Mouse (Mus musculus): ENCODE data around the gene Tsga13. TPM values are rescaled to one million over a fixed set of nuclear protein-coding genes. Genes with fewer than 3 reads are reported as not detected.

Gene Tsga13
- polyA plus RNA-seq, 1 experiment from 2014 or later = not detected

DNA sequence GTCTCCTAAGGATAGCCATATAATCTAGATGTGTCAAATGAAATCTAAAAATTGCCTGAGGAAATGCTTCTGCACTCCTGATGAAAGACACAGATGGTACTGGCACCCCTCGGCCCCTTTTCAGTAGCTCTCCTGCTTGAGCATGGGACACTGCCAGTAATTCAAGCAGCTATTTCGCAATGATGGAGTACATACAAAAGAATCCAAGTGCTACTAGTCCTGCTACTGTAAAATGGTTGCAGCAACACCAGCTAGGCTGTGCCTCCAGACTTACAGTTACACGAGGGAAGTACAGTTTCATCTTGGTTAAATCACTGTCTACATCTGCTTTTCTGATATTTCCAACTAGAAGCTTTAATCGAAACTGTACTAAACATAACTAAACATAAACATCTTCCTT lies 31.9 kb downstream of the Tsga13 start:
- Histone ChIP-seq H3K9ac (ENCODE audit: low read length) (no peak overlapping the region), H3K27ac (ENCODE audit: low read depth, low read length) (no peak overlapping the region), H3K36me3 (ENCODE audit: control insufficient read depth, insufficient read depth, low read length) (no peaks in the 10 kb centered on the region; the same call in 1 of the 2 replicates), H3K4me2 (ENCODE audit: low read depth, low read length, severe bottlenecking) (no peak overlapping the region), H3K27me3 (ENCODE audit: control insufficient read depth, insufficient read depth, low read length) (no peaks in the 10 kb centered on the region), H3K4me3 (ENCODE audit: low read depth, low read length) (no peak overlapping the region), H3K4me1 (replicated peaks; ENCODE audit: control insufficient read depth, insufficient read depth, low read length) (no peaks in the 10 kb centered on the region), H3K9me3 (ENCODE audit: control insufficient read depth, low read length) (no peaks in the 10 kb centered on the region)
- ATAC-seq (replicated peaks; ENCODE audit: low FRiP score) = no peak
- 92% methylated on average over 4 of the region's 4 CpGs for WGBS
- DNase-seq (ENCODE audit: low spot score) = no peak

- Histone ChIP-seq H3K27ac (ENCODE audit: low read depth, low read length) (no peak overlapping the region), H3K4me3 (ENCODE audit: low read depth, low read length) (no peak overlapping the region), H3K4me1 (replicated peaks; ENCODE audit: control insufficient read depth, insufficient read depth, low read length) (no peaks in the 10 kb centered on the region), H3K9me3 (ENCODE audit: control insufficient read depth, low read length) (no peaks in the 10 kb centered on the region), H3K4me2 (ENCODE audit: low read depth, low read length, severe bottlenecking) (no peak overlapping the region), H3K27me3 (ENCODE audit: control insufficient read depth, insufficient read depth, low read length) (no peaks in the 10 kb centered on the region), H3K36me3 (ENCODE audit: control insufficient read depth, insufficient read depth, low read length) (no peaks in the 10 kb centered on the region; the same call in 1 of the 2 replicates), H3K9ac (ENCODE audit: low read length) (no peak overlapping the region)
- no peak for ATAC-seq (replicated peaks; ENCODE audit: low FRiP score)
- no peak for DNase-seq (ENCODE audit: low spot score)
Measured at GRCm38 (mm10) chr6:30876661-30877060, 38.7 kb downstream of the Tsga13 start.

DNA sequence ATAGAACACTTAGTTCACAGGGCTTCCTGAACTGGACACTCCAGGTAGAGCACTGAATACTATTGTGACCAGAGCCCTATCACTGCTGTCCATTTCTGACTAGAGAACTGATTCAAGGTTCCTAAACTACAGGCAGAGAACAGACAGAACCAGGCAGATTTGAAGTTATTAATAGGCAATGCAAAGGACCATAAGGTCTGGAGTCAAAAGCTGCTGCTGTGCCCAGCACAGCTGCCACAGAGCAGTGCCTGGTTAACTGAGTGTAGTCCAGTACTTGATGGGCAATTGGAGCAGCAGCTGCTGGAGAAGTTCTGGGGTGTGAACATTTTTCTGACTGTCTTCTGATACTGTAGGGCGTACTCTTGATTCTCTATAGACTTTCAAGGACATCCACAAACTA lies 48.9 kb downstream of the Tsga13 start:
- Histone ChIP-seq H3K36me3 (ENCODE audit: control insufficient read depth, insufficient read depth, low read length) (no peaks in the 10 kb centered on the region), H3K9ac (ENCODE audit: low read length) (no peak overlapping the region), H3K4me2 (ENCODE audit: low read depth, low read length, severe bottlenecking) (no peak overlapping the region), H3K27ac (ENCODE audit: low read depth, low read length) (no peak overlapping the region), H3K4me1 (replicated peaks; ENCODE audit: control insufficient read depth, insufficient read depth, low read length) (no peaks in the 10 kb centered on the region), H3K4me3 (ENCODE audit: low read depth, low read length) (no peak overlapping the region), H3K9me3 (ENCODE audit: control insufficient read depth, low read length) (no peaks in the 10 kb centered on the region), H3K27me3 (ENCODE audit: control insufficient read depth, insufficient read depth, low read length) (no peaks in the 10 kb centered on the region)
- ATAC-seq (replicated peaks; ENCODE audit: low FRiP score) (no peak), DNase-seq (ENCODE audit: low spot score) (no peak)
- WGBS = 94% methylated on average over 1 of the region's 1 CpGs

DNA sequence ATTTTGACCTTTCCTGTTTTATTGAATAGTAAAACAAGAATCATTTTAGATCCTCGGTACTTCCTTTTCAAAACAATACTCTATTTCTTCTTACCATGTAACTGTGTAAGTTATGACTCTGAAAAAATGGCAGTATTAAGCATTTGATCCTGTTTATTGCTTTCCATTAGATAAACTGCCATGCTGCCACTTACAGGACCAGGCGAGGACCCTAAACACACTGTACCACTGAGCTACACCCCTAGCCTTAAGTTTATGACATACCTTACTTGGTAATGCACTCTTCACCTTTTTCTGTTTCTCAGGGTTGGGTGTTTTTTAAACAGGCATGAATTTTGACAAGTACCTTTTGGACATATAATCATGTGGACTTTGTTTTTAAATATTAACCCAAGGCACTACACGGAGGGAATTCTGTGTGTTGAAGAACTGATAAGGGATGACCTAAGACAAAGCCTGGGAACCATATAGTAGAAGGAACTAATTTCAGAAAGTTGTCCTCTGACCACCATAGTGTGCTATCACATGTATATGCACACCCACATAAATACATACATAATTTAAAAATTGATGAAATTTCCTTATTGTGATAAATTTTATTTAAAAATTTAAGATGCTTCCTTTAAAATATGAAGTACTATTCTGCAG lies 50.2 kb downstream of the Tsga13 start:
- ATAC-seq (replicated peaks; ENCODE audit: low FRiP score) = no peak
- DNase-seq (ENCODE audit: low spot score) = no peak
- H3K27me3 ChIP-seq (ENCODE audit: control insufficient read depth, insufficient read depth, low read length) = no peaks in the 10 kb centered on the region

GRCm38 (mm10) chr6:30855956-30856355 lies 59.4 kb downstream of the Tsga13 start:
- H3K4me3 ChIP-seq (ENCODE audit: low read depth, low read length) = no peak overlapping the region
- H3K27me3 ChIP-seq (ENCODE audit: control insufficient read depth, insufficient read depth, low read length) = no peaks in the 10 kb centered on the region
- ATAC-seq (replicated peaks; ENCODE audit: low FRiP score) = no peak
- no peak overlapping the region for H3K27ac ChIP-seq (ENCODE audit: low read depth, low read length)
- DNase-seq (ENCODE audit: low spot score) = no peak
- no peaks in the 10 kb centered on the region for H3K4me1 ChIP-seq (replicated peaks; ENCODE audit: control insufficient read depth, insufficient read depth, low read length)
- H3K9me3 ChIP-seq (ENCODE audit: control insufficient read depth, low read length) = no peaks in the 10 kb centered on the region
- no peak overlapping the region for H3K4me2 ChIP-seq (ENCODE audit: low read depth, low read length, severe bottlenecking)
- H3K36me3 ChIP-seq (ENCODE audit: control insufficient read depth, insufficient read depth, low read length) = no peaks in the 10 kb centered on the region
- H3K9ac ChIP-seq (ENCODE audit: low read length) = no peak overlapping the region
- 93% methylated on average over 7 of the region's 7 CpGs for WGBS

More for the DNA sequence above, 50.2 kb downstream of the Tsga13 start:
- no peak overlapping the region for H3K9ac ChIP-seq (ENCODE audit: low read length)
- no peaks in the 10 kb centered on the region for H3K4me1 ChIP-seq (replicated peaks; ENCODE audit: control insufficient read depth, insufficient read depth, low read length)
- WGBS = 87% methylated on average over 3 of the region's 3 CpGs
- H3K9me3 ChIP-seq (ENCODE audit: control insufficient read depth, low read length) = no peaks in the 10 kb centered on the region
- H3K4me2 ChIP-seq (ENCODE audit: low read depth, low read length, severe bottlenecking) = no peak overlapping the region
- H3K27ac ChIP-seq (ENCODE audit: low read depth, low read length) = no peak overlapping the region
- no peaks in the 10 kb centered on the region for H3K36me3 ChIP-seq (ENCODE audit: control insufficient read depth, insufficient read depth, low read length)
- no peak overlapping the region for H3K4me3 ChIP-seq (ENCODE audit: low read depth, low read length)

DNA sequence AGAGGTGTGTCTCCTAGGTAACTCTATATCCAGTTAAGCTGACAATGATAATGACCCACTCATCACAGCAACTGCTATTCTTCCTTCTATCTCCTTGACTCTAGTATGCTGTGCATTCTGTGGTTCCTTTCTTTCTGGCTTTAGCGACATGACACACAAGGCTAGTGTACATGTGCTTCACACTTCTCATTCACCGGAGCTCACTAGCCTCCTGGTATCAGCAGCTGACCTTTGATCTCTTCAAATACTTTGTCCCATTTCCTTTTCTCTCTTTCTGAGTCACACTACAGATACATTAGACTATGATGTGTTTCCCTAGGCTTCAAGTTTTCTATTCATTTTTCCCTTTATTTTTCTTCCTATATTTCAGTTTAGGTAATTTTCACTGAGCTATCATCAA lies 60.2 kb downstream of the Tsga13 start:
- Histone ChIP-seq H3K36me3 (ENCODE audit: control insufficient read depth, insufficient read depth, low read length) (no peaks in the 10 kb centered on the region), H3K9me3 (ENCODE audit: control insufficient read depth, low read length) (no peaks in the 10 kb centered on the region), H3K4me3 (ENCODE audit: low read depth, low read length) (no peak overlapping the region), H3K9ac (ENCODE audit: low read length) (no peak overlapping the region), H3K4me1 (replicated peaks; ENCODE audit: control insufficient read depth, insufficient read depth, low read length) (no peaks in the 10 kb centered on the region), H3K27ac (ENCODE audit: low read depth, low read length) (no peak overlapping the region), H3K27me3 (ENCODE audit: control insufficient read depth, insufficient read depth, low read length) (no peaks in the 10 kb centered on the region), H3K4me2 (ENCODE audit: low read depth, low read length, severe bottlenecking) (no peak overlapping the region)
- DNase-seq (ENCODE audit: low spot score) = no peak
- WGBS = 91% methylated on average over 2 of the region's 2 CpGs
- ATAC-seq (replicated peaks; ENCODE audit: low FRiP score) = no peak

DNA sequence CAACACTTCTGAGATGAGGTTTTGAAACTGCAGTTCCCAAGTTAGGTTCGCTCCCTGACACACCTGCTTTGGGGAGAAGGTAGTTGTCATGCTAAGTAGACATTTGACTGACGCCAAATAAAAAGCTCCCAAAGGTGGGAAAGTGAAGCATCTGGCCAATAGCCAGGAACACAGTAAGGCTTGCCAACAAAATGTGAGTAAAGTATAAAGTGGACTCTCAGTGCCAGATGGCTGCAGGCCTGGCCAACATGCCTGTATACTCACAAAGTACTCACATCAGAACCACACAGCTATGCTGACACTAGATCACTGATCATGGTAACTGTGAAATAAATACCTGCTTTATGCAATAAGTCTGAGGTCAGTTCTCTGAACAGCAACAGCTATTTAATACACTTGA lies 65.6 kb downstream of the Tsga13 start:
- H3K27ac ChIP-seq (ENCODE audit: low read depth, low read length) = no peak overlapping the region
- H3K4me2 ChIP-seq (ENCODE audit: low read depth, low read length, severe bottlenecking) = no peak overlapping the region
- no peak for DNase-seq (ENCODE audit: low spot score)
- H3K4me1 ChIP-seq (replicated peaks; ENCODE audit: control insufficient read depth, insufficient read depth, low read length) = no peaks in the 10 kb centered on the region
- no peaks in the 10 kb centered on the region for H3K9me3 ChIP-seq (ENCODE audit: control insufficient read depth, low read length)
- WGBS = 86% methylated on average over 2 of the region's 2 CpGs
- no peaks in the 10 kb centered on the region for H3K27me3 ChIP-seq (ENCODE audit: control insufficient read depth, insufficient read depth, low read length)
- ATAC-seq (replicated peaks; ENCODE audit: low FRiP score) = no peak
- H3K4me3 ChIP-seq (ENCODE audit: low read depth, low read length) = no peak overlapping the region
- no peak overlapping the region for H3K9ac ChIP-seq (ENCODE audit: low read length)
- H3K36me3 ChIP-seq (ENCODE audit: control insufficient read depth, insufficient read depth, low read length) = no peaks in the 10 kb centered on the region

Other genes with a start within 250 kb of the Tsga13 start
- gene Cep41, start 221.8 kb downstream of the Tsga13 start, polyA plus RNA-seq (2014; fragmentation: Nextera tagmentation; extraction: Ambion mirVana) = 21.6 and 24.1 TPM in 2 replicates
- gene Mest, start 192.0 kb downstream of the Tsga13 start, polyA plus RNA-seq (2014; fragmentation: Nextera tagmentation; extraction: Ambion mirVana) = 1,661 and 1,678 TPM in 2 replicates
- 41.5 and 44.5 TPM in 2 replicates for gene Copg2, start 18.8 kb downstream of the Tsga13 start, polyA plus RNA-seq (2014; fragmentation: Nextera tagmentation; extraction: Ambion mirVana)
- gene Klf14, start 43.5 kb upstream of the Tsga13 start, polyA plus RNA-seq (2014; fragmentation: Nextera tagmentation; extraction: Ambion mirVana) = 0.33 and 0.35 TPM in 2 replicates

Measured in forebrain, embryonic 11.5 days (tissue).